Mouse (Mus musculus) adrenal gland, postnatal 4 days (tissue): ENCODE measurements around the gene 4930539E08Rik. TPM values are rescaled to one million over a fixed set of nuclear protein-coding genes. Genes with fewer than 3 reads are reported as not detected.

ENCODE experiments used
- DNase-seq, 2 experiments: peaks; one replicate each; pipeline ENCODE4 v3.0.0; 2021 to 2022; ENCODE audit warnings: low spot score in 2 of 2, mixed read lengths in 2 of 2
- total RNA-seq, 2 experiments: library from RNA; stranded (reverse); gene quantifications; 2 replicates each; pipeline ENCODE4 v1.2.3; 2021

Gene 4930539E08Rik
- total RNA-seq, 2 experiments from 2014 or later: 0.11 TPM

DNA sequence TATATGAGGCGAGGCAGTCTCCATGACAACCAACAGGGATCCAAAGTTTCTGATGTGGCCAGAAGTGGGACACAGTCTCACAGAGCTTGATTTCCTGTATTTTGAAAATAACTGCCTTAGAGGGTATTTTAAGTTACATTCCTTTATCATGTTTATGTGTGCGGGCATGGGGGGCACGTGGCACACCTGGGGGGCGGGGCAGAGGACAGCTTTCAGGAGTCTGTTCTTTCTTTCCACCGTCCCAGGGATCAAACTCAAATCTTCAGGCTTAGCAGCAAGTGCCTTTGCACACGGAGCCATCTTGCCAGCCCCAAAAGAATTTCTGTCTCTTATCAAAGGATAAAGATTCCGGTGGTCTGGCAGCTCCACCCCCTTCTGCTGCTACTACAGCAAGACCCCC lies 51.2 kb downstream of the 4930539E08Rik start:
- no peak for DNase-seq

- no peak for DNase-seq
These were observed 56.9 kb downstream of the 4930539E08Rik start, which contains the start of gene Pnpla1 for GRCm38 (mm10) chr17:28858205-28858604. Gene Pnpla1, plus strand, starts transcription at chr17:28858411.

DNA sequence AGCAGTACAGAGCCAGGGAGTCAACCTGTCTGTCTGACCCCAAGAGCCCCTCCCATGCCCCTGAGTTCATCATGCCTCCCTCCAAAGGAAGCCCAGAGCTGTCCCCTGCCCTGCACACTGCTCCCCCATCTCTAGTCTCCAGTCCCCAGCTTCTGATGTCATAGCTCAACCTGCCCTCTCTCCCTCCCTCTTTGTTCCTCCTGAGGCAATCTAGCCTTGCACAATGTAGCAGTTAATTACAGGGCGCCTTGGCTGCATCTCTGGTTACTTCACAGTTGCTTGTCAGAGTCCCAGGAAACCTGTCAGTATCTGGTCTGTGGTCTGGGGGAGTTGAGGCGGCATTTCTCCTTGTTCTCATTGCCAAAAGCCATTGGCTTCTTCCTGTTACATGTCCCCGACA lies 59.1 kb downstream of the 4930539E08Rik start:
- DNase-seq: no peak

- peak in 1 of 2 experiments; percentile 68 for DNase-seq
These were observed 59.8 kb downstream of the 4930539E08Rik start for GRCm38 (mm10) chr17:28855166-28855885.

GRCm38 (mm10) chr17:28854377-28854776 lies 60.7 kb downstream of the 4930539E08Rik start:
- DNase-seq: no peak

GRCm38 (mm10) chr17:28850511-28850910 lies 64.6 kb downstream of the 4930539E08Rik start:
- DNase-seq: no peak

DNA sequence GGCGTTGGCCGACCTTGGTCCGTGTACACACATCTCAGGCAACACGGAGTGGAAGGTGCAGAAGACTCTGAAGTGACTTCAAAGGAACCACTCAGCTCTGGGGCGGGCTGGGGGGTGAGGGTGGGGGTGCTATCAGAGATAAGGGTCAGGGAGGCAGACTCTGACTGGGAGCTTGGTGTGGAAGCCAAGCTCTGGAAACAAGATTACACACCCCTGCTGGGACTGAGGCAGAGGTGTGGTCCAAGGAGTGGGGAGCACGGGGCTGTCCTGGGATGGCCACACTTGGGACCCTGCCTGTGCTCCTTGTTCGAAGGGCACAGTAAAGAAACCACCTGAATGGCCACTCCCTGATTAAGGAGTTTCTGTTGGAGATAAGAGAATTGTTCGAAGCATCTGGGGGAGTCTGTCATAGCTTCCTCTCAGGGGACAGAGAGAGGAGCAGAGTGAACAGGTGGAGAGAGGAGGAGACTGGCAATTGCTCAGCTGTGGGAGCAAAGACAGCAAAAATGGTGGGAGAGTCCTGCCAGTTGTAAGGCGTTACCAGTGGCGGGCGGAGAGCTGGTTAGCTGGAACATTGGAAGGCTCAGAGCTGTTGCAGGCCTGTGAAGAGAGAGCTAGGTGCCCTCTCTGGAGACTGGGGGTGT lies 68.0 kb downstream of the 4930539E08Rik start:
- no peak for DNase-seq

Other genes with a start within 250 kb of the 4930539E08Rik start
- 1 to 10 TPM; 2.7 to 3.4 TPM for gene Slc26a8, start 225.1 kb downstream of the 4930539E08Rik start, total RNA-seq
- 10 to 100 TPM; 74.0 to 78.0 TPM for gene Mapk14, start 224.0 kb downstream of the 4930539E08Rik start, total RNA-seq
- gene AC170998.1, start 189.2 kb downstream of the 4930539E08Rik start, total RNA-seq: 1 to 10 TPM; 2.5 to 3.8 TPM
- 10 to 100 TPM; 72.1 to 75.4 TPM for gene Mapk13, start 146.0 kb downstream of the 4930539E08Rik start, total RNA-seq
- gene Brpf3, start 114.2 kb downstream of the 4930539E08Rik start, total RNA-seq: 10 to 100 TPM; 81.7 to 89.0 TPM
- under 1 TPM; 0.06 to 0.11 TPM for gene Pnpla1, start 56.9 kb downstream of the 4930539E08Rik start, total RNA-seq
- under 1 TPM; 0.59 to 0.67 TPM for gene Pxt1, start 28.5 kb upstream of the 4930539E08Rik start, total RNA-seq
- 10 to 100 TPM; 79.8 to 86.5 TPM for gene Kctd20, start 36.6 kb upstream of the 4930539E08Rik start, total RNA-seq
- 10 to 100 TPM; 90.2 to 94.9 TPM for gene Stk38, start 92.7 kb upstream of the 4930539E08Rik start, total RNA-seq
- 100 to 1,000 TPM; 235 to 271 TPM for gene Srsf3, start 117.3 kb upstream of the 4930539E08Rik start, total RNA-seq
- gene Cdkn1a, start 175.7 kb upstream of the 4930539E08Rik start, total RNA-seq: 10 to 100 TPM; 33.7 to 36.0 TPM
- 1 to 10 TPM; 1.4 to 1.7 TPM for gene Rab44, start 198.8 kb upstream of the 4930539E08Rik start, total RNA-seq